ENCODE assay signal across 8 mouse cellular contexts in genomic region chr13:42300567-42300966, GRCm38 (mm10). TPM values are rescaled to one million over a fixed set of nuclear protein-coding genes. Genes with fewer than 3 reads are reported as not detected.
DNase-seq lines count a peak whose midpoint lies in the region; ATAC-seq and TF ChIP-seq lines count a peak whose summit lies in the region.

No protein-coding gene starts in this region.

- no peak overlapping the region for H3K27ac ChIP-seq in forebrain, embryonic 11.5 days (ENCODE audit: low read depth, low read length)
- no peak overlapping the region for H3K27ac ChIP-seq in liver, embryonic 14.5 days
- H3K27ac ChIP-seq in testis, adult 2 months (ENCODE audit: control insufficient read depth, insufficient read depth, low read depth, low read length) = no peak overlapping the region

- 0 out of 2 replicates have a peak, but pooled peaks have one; percentile 64 for ATAC-seq in forebrain, embryonic 11.5 days (replicated peaks; ENCODE audit: low FRiP score)
- ATAC-seq in liver, embryonic 14.5 days (ENCODE audit: insufficient read depth) = no peak

- peak; percentile 81 for DNase-seq in CD4-positive, CD25-positive, alpha-beta regulatory T cell, adult 2 months (ENCODE audit: low read depth, low spot score)
- peak; percentile 79 for DNase-seq in brain, adult 2 months (ENCODE audit: low read depth, low spot score)
- DNase-seq in forebrain, embryonic 11.5 days (ENCODE audit: low spot score) = peak; percentile 88
- DNase-seq in heart, postnatal 10 days = peak; percentile 86 to 90
- DNase-seq in kidney, postnatal 36 days = peak; percentile 84 to 95
- DNase-seq in liver, embryonic 14.5 days (ENCODE audit: low read depth in 3 of 3, low spot score in 3 of 3) = peak; percentile 12 to 17 (median 16)
- peak; percentile 34 to 58 for DNase-seq in natural killer cell, adult 2 months (ENCODE audit: low spot score in 2 of 2)

- TF ChIP-seq EP300 in liver, embryonic 14.5 days (IDR thresholded peaks at IDR 0.05; ENCODE audit: low read depth) = no peak

- TF ChIP-seq POLR2A in testis, adult 2 months (IDR thresholded peaks at IDR 0.05; ENCODE audit: control insufficient read depth, low read depth, low read length) = no peak

- H3K9ac ChIP-seq in forebrain, embryonic 11.5 days (ENCODE audit: low read length) = no peak overlapping the region
- no peak overlapping the region for H3K9ac ChIP-seq in liver, embryonic 14.5 days (replicated peaks)

- H3K9me3 ChIP-seq in forebrain, embryonic 11.5 days (ENCODE audit: control insufficient read depth, low read length) = no peaks in the 10 kb centered on the region
- H3K9me3 ChIP-seq in liver, embryonic 14.5 days (ENCODE audit: control insufficient read depth, low read length) = no peaks in the 10 kb centered on the region

- WGBS in forebrain, embryonic 11.5 days = under 1% methylated on average over 11 of the region's 11 CpGs
- whole genome bisulfite sequencing in liver, embryonic 14.5 days (ENCODE audit: insufficient replicate concordance) = 1% methylated on average over 10 of the region's 11 CpGs

- intact Hi-C loops in heart, postnatal 10 days (cut with DNase I) = loop anchor here (1.0 to 5.0 kb wide), 6 partner anchors 42 to 658 kb away; no protein-coding TSS in a partner anchor

- peak overlapping the region; percentile 32 for H3K4me3 ChIP-seq in forebrain, embryonic 11.5 days (ENCODE audit: low read depth, low read length)
- H3K4me3 ChIP-seq in liver, embryonic 14.5 days (ENCODE audit: insufficient read depth in 1 of 2, low read depth in 2 of 2, low read length in 2 of 2) = no peak overlapping the region
- no peak overlapping the region for H3K4me3 ChIP-seq in testis, adult 2 months (ENCODE audit: control insufficient read depth, low read depth, low read length)

- TF ChIP-seq CTCF in liver, embryonic 14.5 days (IDR thresholded peaks at IDR 0.05; ENCODE audit: low read depth) = peak; percentile 82
- TF ChIP-seq CTCF in testis, adult 2 months (IDR thresholded peaks at IDR 0.05; ENCODE audit: control insufficient read depth, insufficient read depth, insufficient replicate concordance, low read depth, low read length) = peak; percentile 63; the same call in 1 of the 2 replicates

- peak overlapping the region; percentile 85 for H3K4me2 ChIP-seq in forebrain, embryonic 11.5 days (ENCODE audit: low read depth, low read length, severe bottlenecking)
- peak overlapping the region; percentile 50 for H3K4me2 ChIP-seq in liver, embryonic 14.5 days (ENCODE audit: low read depth)

- peaks cover 8% of the 10 kb centered on the region for H3K4me1 ChIP-seq in forebrain, embryonic 11.5 days (replicated peaks; ENCODE audit: control insufficient read depth, insufficient read depth, low read length)
- no peaks in the 10 kb centered on the region; a peak in 2 of 4 replicates for H3K4me1 ChIP-seq in liver, embryonic 14.5 days (replicated peaks; ENCODE audit: control insufficient read depth in 2 of 2, insufficient read depth in 2 of 2, low read length in 1 of 2)
- H3K4me1 ChIP-seq in testis, adult 2 months (ENCODE audit: control insufficient read depth, insufficient read depth, low read length) = no peaks in the 10 kb centered on the region; the same call in 1 of the 2 replicates

- H3K36me3 ChIP-seq in forebrain, embryonic 11.5 days (ENCODE audit: control insufficient read depth, insufficient read depth, low read length) = no peaks in the 10 kb centered on the region
- no peaks in the 10 kb centered on the region for H3K36me3 ChIP-seq in liver, embryonic 14.5 days (replicated peaks; ENCODE audit: control insufficient read depth, insufficient read depth, low read depth)
- H3K36me3 ChIP-seq in testis, adult 2 months (ENCODE audit: control insufficient read depth, insufficient read depth, low read length) = no peaks in the 10 kb centered on the region

- peaks cover 20% of the 10 kb centered on the region for H3K27me3 ChIP-seq in forebrain, embryonic 11.5 days (ENCODE audit: control insufficient read depth, insufficient read depth, low read length)
- H3K27me3 ChIP-seq in liver, embryonic 14.5 days (ENCODE audit: control insufficient read depth, insufficient read depth, low read length) = peaks cover 26% of the 10 kb centered on the region
- H3K27me3 ChIP-seq in testis, adult 2 months (ENCODE audit: control insufficient read depth, insufficient read depth, low read length) = no peaks in the 10 kb centered on the region; the same call in 1 of the 2 replicates

RNA-seq across cellular contexts. Expression of gene Edn1, which starts 0.7 kb away (rescaled TPM):
- polyA plus RNA-seq in forebrain, embryonic 11.5 days (2014; fragmentation: Nextera tagmentation; extraction: Ambion mirVana) = 1.0 and 1.3 TPM in 2 replicates
- total RNA-seq in heart, postnatal 10 days (2021) = 1 to 10 TPM; 7.4 to 8.4 TPM
- polyA plus RNA-seq in liver, embryonic 14.5 days (2012; rRNA removed) = 0.18 and 0.33 TPM in 2 replicates
- polyA plus RNA-seq in liver, embryonic 14.5 days (2014; fragmentation: Nextera tagmentation; extraction: Ambion mirVana) = 0.14 and 0.39 TPM in 2 replicates
- 0.64 and 0.66 TPM in 2 replicates for polyA plus RNA-seq in testis, adult 2 months (2012; rRNA removed)

Comparison
In these comparisons a context has a peak if more than half of its experiments do, and no peak if none do; other contexts are left out.
1. DNase-seq: peak in every context shown above with its lines; median percentile 90 in kidney, postnatal 36 days; 88 in forebrain, embryonic 11.5 days; 88 in heart, postnatal 10 days; 81 in CD4-positive, CD25-positive, alpha-beta regulatory T cell, adult 2 months; 79 in brain, adult 2 months; 46 in natural killer cell, adult 2 months; 16 in liver, embryonic 14.5 days.